Mouse (Mus musculus): ENCODE data around the gene Olfr147. TPM values are rescaled to one million over a fixed set of nuclear protein-coding genes. Genes with fewer than 3 reads are reported as not detected.
"Not testable (repeated sequence)": the region's sequence is repeated elsewhere in the genome, so short reads cannot be mapped to it uniquely, and the experiment has no call there.

Gene Olfr147
- polyA plus RNA-seq (2015; fragmentation: Nextera tagmentation; extraction: Ambion mirVana) = not detected in 2 replicates

GRCm38 (mm10) chr9:38401398-38401797 lies at the start of gene Olfr147:
Olfr147 (plus strand) TSS chr9:38401698.
- 86% methylated on average over 1 of the region's 1 CpGs for WGBS
- Histone ChIP-seq H3K4me1 (replicated peaks) (no peaks in the 10 kb centered on the region), H3K9ac (no peak within 1 kb of the TSS), H3K4me3 (no peak within 1 kb of the TSS), H3K36me3 (no peaks in the 10 kb centered on the region), H3K27ac (replicated peaks) (no peak within 1 kb of the TSS), H3K4me2 (no peak within 1 kb of the TSS), H3K9me3 (no peaks in the 10 kb centered on the region), H3K27me3 (no peaks in the 10 kb centered on the region)
- no peak for ATAC-seq (ENCODE audit: low FRiP score, low read depth)

DNA sequence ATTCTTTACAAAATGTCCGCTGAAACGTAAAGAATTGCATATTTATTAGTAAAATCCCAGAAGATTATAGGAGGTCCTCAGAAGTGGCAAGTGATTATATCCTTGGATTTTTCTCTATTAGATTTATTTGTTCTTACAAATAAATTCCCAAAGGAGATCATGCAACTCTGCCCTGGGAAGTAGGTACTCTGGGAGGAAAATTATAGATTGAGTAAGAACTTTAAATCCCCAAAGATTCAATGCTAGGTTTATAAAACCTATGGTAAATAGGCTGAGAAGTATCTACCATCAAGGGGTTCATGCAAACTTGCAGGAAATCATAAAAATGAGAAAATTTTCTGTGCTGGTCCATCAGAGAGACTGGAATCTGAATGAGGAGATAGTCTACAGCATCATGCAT lies 34.9 kb upstream of the Olfr147 start, which contains the start of gene Olfr250:
TSS of gene Olfr250 (plus strand) at position 301 of the 400 bp plus-strand sequence.
- Histone ChIP-seq H3K27ac (replicated peaks) (no peak within 1 kb of the TSS), H3K4me2 (no peak within 1 kb of the TSS), H3K36me3 (no peaks in the 10 kb centered on the region), H3K4me3 (no peak within 1 kb of the TSS), H3K9ac (no peak within 1 kb of the TSS), H3K9me3 (no peaks in the 10 kb centered on the region), H3K4me1 (replicated peaks) (no peaks in the 10 kb centered on the region), H3K27me3 (no peaks in the 10 kb centered on the region)
- no peak for ATAC-seq (ENCODE audit: low FRiP score, low read depth)
- WGBS = 90% methylated on average over 2 of the region's 2 CpGs

- 71% methylated on average over 2 of the region's 2 CpGs for WGBS
- ATAC-seq (ENCODE audit: low FRiP score, low read depth) = no peak
- no peak within 1 kb of the TSS for H3K9ac ChIP-seq
- no peak within 1 kb of the TSS for H3K27ac ChIP-seq (replicated peaks)
- no peak within 1 kb of the TSS for H3K4me3 ChIP-seq
- no peak within 1 kb of the TSS for H3K4me2 ChIP-seq
- no peaks in the 10 kb centered on the region for H3K27me3 ChIP-seq
- no peaks in the 10 kb centered on the region for H3K9me3 ChIP-seq
- H3K36me3 ChIP-seq = no peaks in the 10 kb centered on the region
- no peaks in the 10 kb centered on the region for H3K4me1 ChIP-seq (replicated peaks)
Measured at GRCm38 (mm10) chr9:38376786-38377185, 24.7 kb upstream of the Olfr147 start, which contains the start of gene Olfr251. Olfr251 (plus strand) TSS chr9:38377086.

DNA sequence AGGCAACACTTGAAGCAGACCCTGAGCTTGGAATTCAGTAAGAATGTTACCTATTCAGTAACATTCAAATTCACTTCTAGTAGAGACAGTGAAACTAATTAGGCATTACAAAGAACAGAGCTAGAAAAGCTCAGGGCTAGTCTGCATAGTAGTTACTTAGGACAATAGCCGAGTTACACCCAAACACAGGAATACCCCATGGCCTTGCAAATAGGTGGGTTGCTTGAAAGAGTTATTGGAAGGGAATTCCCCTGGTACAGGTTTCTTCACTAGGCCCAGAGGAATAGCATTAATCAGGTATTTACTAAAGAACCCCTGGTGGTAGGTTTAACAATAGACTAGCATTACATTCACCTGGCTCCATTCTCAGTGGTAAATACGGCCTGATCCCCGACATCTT lies 6.0 kb downstream of the Olfr147 start:
- not testable (repeated sequence) for H3K4me3 ChIP-seq; H3K4me1 ChIP-seq (replicated peaks); H3K36me3 ChIP-seq; H3K4me2 ChIP-seq; ATAC-seq (ENCODE audit: low FRiP score, low read depth); H3K27me3 ChIP-seq; H3K27ac ChIP-seq (replicated peaks); H3K9me3 ChIP-seq; H3K9ac ChIP-seq
- WGBS = 91% methylated on average over 3 of the region's 3 CpGs

DNA sequence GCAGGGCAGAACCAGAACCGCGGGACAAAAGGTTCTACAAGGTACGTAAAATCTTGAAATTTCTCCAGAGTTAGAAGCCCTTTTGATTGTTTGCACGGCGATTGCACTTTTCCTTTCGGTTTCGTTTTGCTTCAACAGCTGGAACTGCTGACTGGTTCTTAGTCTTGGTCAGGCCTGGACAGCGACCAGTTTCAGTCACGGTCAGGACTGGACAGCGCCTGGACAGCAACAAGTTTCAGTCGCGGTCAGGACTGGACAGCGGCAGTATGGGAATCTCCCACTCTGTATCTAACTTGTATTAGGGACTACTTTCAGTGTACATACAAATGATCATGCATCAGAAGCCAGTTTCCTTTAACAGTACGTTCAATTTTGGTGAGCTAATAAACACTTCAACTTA lies 12.0 kb downstream of the Olfr147 start:
- not testable (repeated sequence) for H3K27ac ChIP-seq (replicated peaks); H3K9ac ChIP-seq; H3K4me3 ChIP-seq; H3K4me2 ChIP-seq; ATAC-seq (ENCODE audit: low FRiP score, low read depth); H3K27me3 ChIP-seq; H3K36me3 ChIP-seq; H3K4me1 ChIP-seq (replicated peaks); H3K9me3 ChIP-seq
- 95% methylated on average over 14 of the region's 14 CpGs for WGBS

DNA sequence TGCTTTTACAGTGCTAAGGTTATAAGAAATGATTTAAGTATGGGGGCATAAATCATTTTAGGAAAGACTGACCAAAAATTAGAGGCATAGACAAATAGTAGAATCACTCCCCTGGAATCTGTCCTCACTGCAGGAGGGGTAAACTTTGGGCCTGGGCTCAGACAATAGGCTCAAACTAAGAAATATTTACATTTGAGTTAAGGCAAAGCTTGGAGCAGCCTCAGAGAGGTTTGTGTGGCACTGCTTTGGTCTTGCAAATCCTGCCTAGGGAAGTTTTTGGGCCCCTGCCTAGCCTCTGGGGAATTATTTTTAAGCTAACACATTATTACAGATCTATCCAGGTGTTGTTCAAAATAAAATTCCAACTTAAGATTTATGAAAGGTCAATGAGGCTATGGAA lies 22.3 kb downstream of the Olfr147 start:
- ATAC-seq (ENCODE audit: low FRiP score, low read depth) = no peak
- H3K36me3 ChIP-seq = no peaks in the 10 kb centered on the region
- H3K4me3 ChIP-seq = no peak overlapping the region
- no peak overlapping the region for H3K4me2 ChIP-seq
- no peak overlapping the region for H3K9ac ChIP-seq
- H3K9me3 ChIP-seq = no peaks in the 10 kb centered on the region
- no peak overlapping the region for H3K27ac ChIP-seq (replicated peaks)
- H3K27me3 ChIP-seq = no peaks in the 10 kb centered on the region
- no peaks in the 10 kb centered on the region for H3K4me1 ChIP-seq (replicated peaks)

DNA sequence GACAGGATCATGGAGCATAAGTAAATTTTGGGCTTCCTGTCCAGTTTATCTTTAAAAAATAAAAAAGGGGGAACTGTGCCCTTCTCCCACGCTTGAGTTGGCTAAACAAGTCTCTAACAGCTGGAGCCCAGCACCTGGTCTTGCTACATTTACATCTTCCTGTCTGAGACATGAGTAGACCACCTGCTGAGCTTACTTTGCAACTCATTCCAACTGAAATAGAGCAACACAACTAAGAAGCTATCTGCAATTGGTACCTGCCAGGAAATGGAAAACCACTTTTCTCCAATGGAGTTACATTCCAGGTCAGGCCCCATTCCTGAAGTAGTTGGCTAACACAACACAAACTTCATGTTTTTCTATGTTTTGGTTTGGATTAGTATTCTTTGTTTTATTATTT lies 25.5 kb downstream of the Olfr147 start:
- no peaks in the 10 kb centered on the region for H3K9me3 ChIP-seq
- H3K4me2 ChIP-seq = no peak overlapping the region
- no peaks in the 10 kb centered on the region for H3K4me1 ChIP-seq (replicated peaks)
- no peak for ATAC-seq (ENCODE audit: low FRiP score, low read depth)
- 64% methylated on average over 1 of the region's 1 CpGs for WGBS
- H3K36me3 ChIP-seq = no peaks in the 10 kb centered on the region
- H3K27me3 ChIP-seq = no peaks in the 10 kb centered on the region
- no peak overlapping the region for H3K27ac ChIP-seq (replicated peaks)
- no peak overlapping the region for H3K9ac ChIP-seq
- H3K4me3 ChIP-seq = no peak overlapping the region

GRCm38 (mm10) chr9:38429155-38429554 lies 27.7 kb downstream of the Olfr147 start, which contains the start of gene Olfr901:
Olfr901 (plus strand) TSS chr9:38429455.
- ATAC-seq (ENCODE audit: low FRiP score, low read depth) = no peak
- Histone ChIP-seq H3K9me3 (no peaks in the 10 kb centered on the region), H3K4me1 (replicated peaks) (no peaks in the 10 kb centered on the region), H3K4me3 (no peak within 1 kb of the TSS), H3K36me3 (no peaks in the 10 kb centered on the region), H3K27me3 (no peaks in the 10 kb centered on the region), H3K4me2 (no peak within 1 kb of the TSS), H3K27ac (replicated peaks) (no peak within 1 kb of the TSS), H3K9ac (no peak within 1 kb of the TSS)
- 83% methylated on average over 1 of the region's 1 CpGs for WGBS

DNA sequence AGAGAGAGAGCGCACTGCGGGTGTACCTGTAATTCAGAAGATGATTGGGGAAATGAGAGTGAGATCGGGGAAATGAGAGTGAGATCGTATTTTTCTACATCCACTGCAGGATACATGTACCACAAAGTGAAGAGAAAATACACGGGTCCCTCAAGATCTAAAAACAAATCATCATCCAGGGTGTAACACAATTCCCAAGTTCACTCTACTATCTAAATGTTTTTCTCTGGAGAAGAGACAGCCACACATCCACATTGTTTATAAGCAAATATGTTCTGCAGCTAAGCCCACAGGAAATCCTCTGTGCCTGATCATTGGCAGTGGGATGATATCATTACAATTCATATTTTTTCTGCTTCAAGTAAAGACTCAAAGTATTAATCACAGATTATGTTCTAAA lies 45.9 kb downstream of the Olfr147 start, which contains the start of gene Olfr902:
TSS of gene Olfr902 (plus strand) at position 301 of the 400 bp plus-strand sequence.
- H3K4me2 ChIP-seq = no peak within 1 kb of the TSS
- ATAC-seq (ENCODE audit: low FRiP score, low read depth) = no peak
- no peak within 1 kb of the TSS for H3K27ac ChIP-seq (replicated peaks)
- H3K27me3 ChIP-seq = no peaks in the 10 kb centered on the region
- WGBS = 86% methylated on average over 5 of the region's 5 CpGs
- no peak within 1 kb of the TSS for H3K9ac ChIP-seq
- no peaks in the 10 kb centered on the region for H3K36me3 ChIP-seq
- H3K4me3 ChIP-seq = no peak within 1 kb of the TSS
- H3K4me1 ChIP-seq (replicated peaks) = no peaks in the 10 kb centered on the region
- H3K9me3 ChIP-seq = no peaks in the 10 kb centered on the region

Other genes starting within 250 kb of the Olfr147 start
- not detected in 2 replicates for gene Olfr891, start 220.9 kb upstream of the Olfr147 start, polyA plus RNA-seq (2015; fragmentation: Nextera tagmentation; extraction: Ambion mirVana)
- not detected in 2 replicates for gene Olfr893, start 193.3 kb upstream of the Olfr147 start, polyA plus RNA-seq (2015; fragmentation: Nextera tagmentation; extraction: Ambion mirVana)
- not detected in 2 replicates for gene Olfr894, start 183.6 kb upstream of the Olfr147 start, polyA plus RNA-seq (2015; fragmentation: Nextera tagmentation; extraction: Ambion mirVana)
- gene Olfr143, start 148.9 kb upstream of the Olfr147 start, polyA plus RNA-seq (2015; fragmentation: Nextera tagmentation; extraction: Ambion mirVana) = not detected in 2 replicates
- not detected in 2 replicates for gene Olfr895, start 133.8 kb upstream of the Olfr147 start, polyA plus RNA-seq (2015; fragmentation: Nextera tagmentation; extraction: Ambion mirVana)
- not detected in 2 replicates for gene Olfr896-ps1, start 110.6 kb upstream of the Olfr147 start, polyA plus RNA-seq (2015; fragmentation: Nextera tagmentation; extraction: Ambion mirVana)
- gene Olfr25, start 72.6 kb upstream of the Olfr147 start, polyA plus RNA-seq (2015; fragmentation: Nextera tagmentation; extraction: Ambion mirVana) = not detected in 2 replicates
- not detected in 2 replicates for gene Olfr898, start 53.3 kb upstream of the Olfr147 start, polyA plus RNA-seq (2015; fragmentation: Nextera tagmentation; extraction: Ambion mirVana)
- not detected in 2 replicates for gene Olfr250, start 34.8 kb upstream of the Olfr147 start, polyA plus RNA-seq (2015; fragmentation: Nextera tagmentation; extraction: Ambion mirVana)
- gene Olfr251, start 24.6 kb upstream of the Olfr147 start, polyA plus RNA-seq (2015; fragmentation: Nextera tagmentation; extraction: Ambion mirVana) = not detected in 2 replicates
- gene Olfr901, start 27.8 kb downstream of the Olfr147 start, polyA plus RNA-seq (2015; fragmentation: Nextera tagmentation; extraction: Ambion mirVana) = not detected in 2 replicates
- not detected in 2 replicates for gene Olfr902, start 46.0 kb downstream of the Olfr147 start, polyA plus RNA-seq (2015; fragmentation: Nextera tagmentation; extraction: Ambion mirVana)
- not detected in 2 replicates for gene Olfr904, start 61.4 kb downstream of the Olfr147 start, polyA plus RNA-seq (2015; fragmentation: Nextera tagmentation; extraction: Ambion mirVana)
- not detected in 2 replicates for gene Olfr905, start 69.4 kb downstream of the Olfr147 start, polyA plus RNA-seq (2015; fragmentation: Nextera tagmentation; extraction: Ambion mirVana)
- not detected in 2 replicates for gene Olfr906, start 85.4 kb downstream of the Olfr147 start, polyA plus RNA-seq (2015; fragmentation: Nextera tagmentation; extraction: Ambion mirVana)
- not detected in 2 replicates for gene Olfr907, start 94.1 kb downstream of the Olfr147 start, polyA plus RNA-seq (2015; fragmentation: Nextera tagmentation; extraction: Ambion mirVana)
- not detected in 2 replicates for gene Olfr911-ps1, start 119.9 kb downstream of the Olfr147 start, polyA plus RNA-seq (2015; fragmentation: Nextera tagmentation; extraction: Ambion mirVana)
- not detected in 2 replicates for gene Olfr910, start 136.2 kb downstream of the Olfr147 start, polyA plus RNA-seq (2015; fragmentation: Nextera tagmentation; extraction: Ambion mirVana)
- gene Olfr912, start 178.5 kb downstream of the Olfr147 start, polyA plus RNA-seq (2015; fragmentation: Nextera tagmentation; extraction: Ambion mirVana) = not detected in 2 replicates
- gene Olfr913, start 191.1 kb downstream of the Olfr147 start, polyA plus RNA-seq (2015; fragmentation: Nextera tagmentation; extraction: Ambion mirVana) = not detected in 2 replicates
- not detected in 2 replicates for gene Olfr914, start 203.4 kb downstream of the Olfr147 start, polyA plus RNA-seq (2015; fragmentation: Nextera tagmentation; extraction: Ambion mirVana)

Measured in hindbrain, embryonic 15.5 days (tissue).